Mouse (Mus musculus) kidney, postnatal 10 days (tissue): ENCODE measurements around the gene Jag1.

Experiments
- DNase-seq: peaks from one replicate; pipeline ENCODE4 v3.0.0; 2021; ENCODE audit warnings: mixed read lengths

The Jag1 gene

DNA sequence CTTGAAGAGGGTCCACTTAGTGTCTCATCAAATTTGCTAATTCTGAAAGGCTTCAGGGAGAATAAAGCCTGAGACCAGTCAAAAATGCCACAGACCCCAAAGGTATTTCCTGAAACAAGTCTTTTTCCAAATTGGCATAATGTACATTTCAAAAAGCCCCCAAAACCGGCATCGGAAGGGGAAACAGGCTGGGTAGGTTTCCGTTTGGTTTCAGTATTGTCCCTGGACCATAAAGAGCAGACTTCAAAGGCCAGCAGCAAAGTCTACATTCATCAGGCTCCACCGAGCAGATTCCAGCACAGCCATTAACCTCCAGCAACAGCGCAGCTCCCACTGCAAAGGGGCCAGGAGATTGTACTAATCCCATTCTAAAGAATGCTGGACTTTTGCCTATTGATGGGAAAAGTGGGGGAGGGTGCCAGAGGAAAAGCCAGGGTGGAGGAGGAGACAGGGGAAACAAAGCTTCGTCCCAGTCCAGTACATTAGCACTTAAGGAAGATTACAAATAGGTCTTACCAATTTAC lies 17.2 kb downstream of the Jag1 start:
- peak; percentile 31 for DNase-seq

DNA sequence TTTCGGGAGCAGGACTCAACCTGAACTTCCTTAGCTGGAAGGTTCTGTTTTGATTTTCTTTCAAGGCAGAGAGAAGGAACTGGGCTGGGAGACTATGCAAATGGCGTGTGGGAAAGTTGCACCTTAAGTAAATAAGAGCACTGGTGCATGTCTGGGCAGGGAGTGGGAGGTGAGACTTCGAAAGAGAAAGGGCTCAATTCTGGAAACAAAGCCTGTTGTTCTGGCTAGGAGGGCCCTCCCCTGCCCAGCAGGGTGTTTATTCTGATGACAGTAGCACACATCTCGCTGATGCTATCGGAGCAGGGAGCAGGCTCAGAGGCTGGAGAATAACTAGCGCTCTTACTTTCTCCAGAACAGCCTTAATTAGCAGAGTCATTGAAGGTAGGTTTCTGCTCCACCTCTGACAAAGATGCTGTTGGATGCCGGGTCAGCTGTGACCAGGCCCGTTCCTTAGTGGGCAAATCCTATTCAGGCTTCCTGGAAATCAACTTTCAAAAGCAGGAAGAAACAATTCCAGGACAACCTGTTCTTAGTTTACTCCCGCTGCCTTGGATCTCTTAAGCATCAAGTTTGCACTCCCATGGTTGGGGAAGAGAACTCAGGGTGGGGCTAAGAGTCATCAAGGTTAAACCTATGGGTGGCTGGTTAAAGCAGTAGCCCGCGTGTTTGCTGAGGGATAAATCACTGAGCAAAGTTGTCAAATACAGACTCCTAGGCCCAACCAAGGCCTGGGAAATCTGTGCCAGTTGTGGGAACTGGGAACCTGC lies 18.0 kb downstream of the Jag1 start:
- no peak for DNase-seq

GRCm38 (mm10) chr2:137096981-137097460 lies 19.4 kb downstream of the Jag1 start:
- DNase-seq = peak; percentile 31

DNA sequence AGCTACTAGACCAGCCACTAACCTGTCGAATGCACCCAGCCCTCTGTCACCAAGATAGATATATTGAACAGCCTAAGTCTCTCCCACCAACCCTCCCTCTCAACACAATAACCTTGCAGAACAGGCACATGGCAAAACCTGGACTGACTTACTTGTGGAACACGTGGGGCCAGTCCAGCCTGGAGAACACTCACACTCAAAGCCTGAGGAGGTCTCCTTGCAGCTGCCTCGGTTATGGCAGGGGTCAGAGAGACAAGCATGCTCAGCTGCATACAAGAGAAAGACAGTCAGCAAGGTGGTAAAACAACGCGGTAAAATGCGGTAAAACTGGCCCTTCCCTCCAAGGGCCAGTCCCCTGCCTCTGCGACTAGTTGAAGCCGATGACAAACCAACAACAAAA lies 22.1 kb downstream of the Jag1 start:
- no peak for DNase-seq

- DNase-seq = no peak
Measured at GRCm38 (mm10) chr2:137093298-137093630, 23.2 kb downstream of the Jag1 start.

GRCm38 (mm10) chr2:137092523-137093297 lies 23.7 kb downstream of the Jag1 start:
- no peak for DNase-seq

DNA sequence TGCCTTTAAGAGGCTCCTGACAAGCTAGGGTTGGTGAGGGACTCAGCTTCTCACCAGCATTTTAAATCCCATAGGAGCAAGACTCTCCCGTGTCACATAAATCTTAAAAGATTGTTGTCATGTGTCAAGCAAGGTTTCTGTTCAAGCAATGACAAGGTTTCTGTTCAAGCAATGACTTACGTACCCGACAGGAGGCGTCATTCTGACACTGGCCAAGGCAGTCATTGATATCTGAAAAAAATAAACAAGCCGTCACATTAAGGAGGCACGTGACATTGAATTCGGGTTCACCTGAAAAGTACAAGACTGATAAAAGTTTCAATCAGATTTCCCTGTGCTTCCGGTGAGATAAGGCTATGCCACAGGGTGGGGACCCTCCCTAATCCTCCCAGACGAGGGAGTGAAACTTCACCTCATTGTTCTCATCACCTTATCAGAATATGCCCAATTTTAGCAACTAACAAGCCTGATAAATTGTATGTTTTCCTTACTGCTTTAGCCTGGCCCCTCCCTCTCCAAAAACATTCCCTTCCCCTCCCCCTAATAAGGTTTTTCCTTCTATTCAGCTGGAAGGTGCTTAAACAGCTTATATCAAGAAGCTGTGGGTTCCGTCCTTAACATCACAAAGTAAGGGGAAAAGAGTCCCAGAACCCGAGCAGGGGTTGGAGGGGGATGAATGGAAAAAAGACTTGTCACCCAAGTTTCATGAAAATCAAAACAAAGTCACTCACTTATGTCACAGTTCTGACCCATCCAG lies 24.5 kb downstream of the Jag1 start:
- no peak for DNase-seq

DNA sequence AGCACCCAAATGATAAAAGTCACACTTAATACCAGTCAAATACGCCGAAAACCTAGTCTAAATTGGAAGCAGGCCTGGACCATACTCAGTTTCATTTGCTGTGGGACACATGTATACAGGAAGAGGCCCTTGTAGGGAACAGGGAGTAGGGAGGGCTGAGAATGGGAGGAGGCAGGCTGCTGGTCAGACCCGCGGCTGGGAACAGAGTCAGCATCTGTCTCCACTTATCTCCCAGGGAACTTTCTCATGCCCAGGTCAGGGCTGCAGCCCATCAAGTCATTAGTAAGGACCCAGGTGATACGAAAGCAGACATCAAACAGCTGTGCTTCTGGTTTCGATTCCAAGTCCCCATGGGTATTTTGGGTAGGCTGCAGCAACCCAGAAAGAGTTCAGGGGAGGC lies 28.7 kb downstream of the Jag1 start:
- DNase-seq = no peak

DNA sequence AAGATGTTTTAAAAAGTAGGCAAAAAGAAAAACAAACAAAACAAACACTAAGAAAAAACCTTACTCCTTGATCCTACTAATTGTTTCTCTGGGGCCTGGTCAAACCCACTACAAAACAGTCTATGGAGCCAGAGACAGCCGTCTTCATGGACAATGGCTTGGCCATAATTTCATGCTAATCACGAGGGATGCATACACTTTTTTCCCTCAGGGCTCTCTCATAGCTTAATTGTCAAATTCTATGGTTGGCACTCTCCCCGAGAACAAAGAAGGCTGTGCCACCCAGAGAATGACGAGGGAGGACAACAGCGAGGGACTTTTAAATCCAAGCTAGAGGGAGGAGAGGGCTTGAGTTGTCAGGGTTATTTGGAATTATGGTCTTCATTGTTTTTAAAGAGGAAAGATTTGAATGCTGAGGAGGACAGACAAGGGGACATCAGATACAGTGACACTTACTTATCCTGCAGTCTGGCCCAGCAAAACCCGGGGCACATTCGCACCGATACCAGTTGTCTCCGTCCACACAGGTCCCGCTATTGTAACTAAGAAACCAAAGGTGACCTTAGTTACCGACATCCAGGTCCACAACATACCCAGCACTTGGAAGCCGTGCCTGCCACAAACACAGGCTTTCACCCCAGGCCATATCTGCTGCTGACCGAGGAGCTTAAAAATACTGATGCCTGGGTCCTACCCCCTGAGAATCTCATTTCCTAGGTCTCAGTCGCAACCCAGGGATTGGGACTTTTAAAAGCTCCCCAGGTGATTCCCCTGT lies 29.6 kb downstream of the Jag1 start:
- no peak for DNase-seq

DNA sequence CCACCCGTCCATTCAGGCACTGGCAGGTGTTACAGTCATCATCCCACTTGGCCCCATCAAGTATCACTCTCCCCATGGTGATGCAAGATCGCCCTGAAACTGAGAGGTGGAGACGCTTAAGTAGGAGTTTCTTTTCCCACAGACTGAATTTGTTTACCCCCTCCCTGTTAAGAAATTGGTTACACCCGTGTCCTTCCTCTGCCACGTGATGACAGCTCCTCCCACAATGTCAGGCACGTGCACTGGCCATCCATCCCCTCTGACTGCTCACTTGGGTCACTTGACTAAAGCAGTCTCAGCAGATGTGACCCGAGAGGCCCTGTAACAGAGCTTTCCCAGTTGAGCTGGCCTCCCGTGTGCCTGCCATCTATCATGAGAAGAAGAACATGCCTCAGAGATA lies 31.2 kb downstream of the Jag1 start:
- DNase-seq = no peak

GRCm38 (mm10) chr2:137082896-137083620 lies 33.4 kb downstream of the Jag1 start:
- DNase-seq = peak; percentile 74

DNA sequence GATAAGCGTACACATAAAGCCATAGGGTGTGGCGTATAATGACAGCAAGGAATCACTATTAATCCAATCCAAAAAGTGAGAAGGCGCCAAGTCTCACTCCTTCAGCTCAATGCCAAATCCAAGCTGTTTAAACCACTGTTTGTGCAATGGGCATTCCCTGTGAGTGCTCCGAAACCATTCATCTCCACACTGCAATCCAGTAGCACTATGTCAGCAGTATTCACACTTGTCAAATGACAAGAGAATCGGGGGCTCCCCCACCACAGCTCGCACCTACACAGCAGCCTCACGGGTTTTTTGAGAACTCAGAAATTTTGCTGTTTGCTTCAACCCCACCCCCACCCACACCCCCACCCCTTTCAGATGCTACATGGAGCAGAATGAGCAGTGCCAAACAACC lies 35.4 kb downstream of the Jag1 start:
- DNase-seq = no peak

DNA sequence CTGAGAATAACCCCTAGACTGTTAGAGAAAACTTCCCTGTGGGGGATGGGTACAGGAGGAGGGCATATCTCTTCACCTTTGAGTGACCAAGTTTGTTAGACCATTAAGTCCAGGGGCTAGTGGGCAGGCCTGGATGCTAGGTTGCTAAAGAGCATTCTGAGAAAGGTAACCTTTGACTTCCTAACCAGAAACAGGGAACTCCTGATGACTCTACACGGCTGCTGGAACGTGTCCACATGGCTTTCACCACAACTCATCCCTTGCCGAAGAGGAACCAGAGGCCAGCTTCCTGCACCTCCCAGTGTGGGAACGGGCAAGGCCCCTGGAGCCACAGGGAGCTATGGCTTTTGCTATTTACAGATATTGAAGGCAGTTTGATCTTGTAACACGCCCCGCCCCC lies 36.0 kb downstream of the Jag1 start:
- DNase-seq = peak; percentile 53

DNA sequence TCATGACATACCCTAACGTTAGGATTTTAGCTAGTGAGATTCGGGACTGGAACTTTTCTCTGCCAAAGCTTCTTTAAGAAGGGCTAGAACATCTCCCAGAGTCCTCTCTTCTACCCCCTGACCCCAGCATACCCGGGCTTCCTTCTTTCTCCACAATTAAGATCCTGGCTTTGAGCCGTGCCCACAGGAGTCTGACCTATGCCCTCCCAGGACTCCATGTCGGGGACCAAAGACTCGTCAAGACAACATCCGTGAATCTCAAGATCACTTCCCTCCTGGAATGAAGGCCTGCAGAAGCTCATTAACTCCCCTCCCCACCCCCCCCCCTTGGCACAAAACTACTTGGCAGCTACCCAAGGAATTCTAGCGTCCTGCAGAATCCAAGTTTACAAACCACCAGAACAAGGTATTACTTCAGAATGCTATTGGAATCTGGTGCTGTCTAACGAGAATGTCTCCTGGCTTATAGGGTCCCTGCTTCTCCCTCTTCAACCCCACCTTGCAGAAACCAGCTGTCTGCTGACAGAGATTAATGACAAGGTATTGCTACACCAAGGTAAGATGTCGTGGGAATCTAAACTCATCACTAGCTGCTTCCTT lies 36.6 kb downstream of the Jag1 start:
- DNase-seq = peak; percentile 50

DNA sequence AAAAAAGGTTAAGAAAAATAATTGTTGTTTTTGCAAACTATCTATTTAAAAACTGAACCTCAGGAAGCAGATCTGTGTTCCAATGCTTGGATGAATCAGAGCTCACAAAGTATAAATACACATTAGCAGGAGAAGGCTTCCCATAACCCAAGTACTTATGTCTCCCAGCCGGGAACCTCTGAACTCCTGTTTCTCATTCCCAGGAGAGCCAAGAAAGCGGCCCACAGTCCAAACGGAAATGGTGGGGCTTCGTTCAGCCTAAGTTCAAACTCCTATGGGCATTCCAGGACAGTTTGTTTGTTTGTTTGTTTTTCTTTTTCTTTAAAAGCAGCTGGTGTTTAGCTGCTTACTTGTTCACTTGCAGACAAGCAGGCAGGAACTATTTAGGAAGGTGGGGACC lies 37.7 kb downstream of the Jag1 start:
- DNase-seq = peak; percentile 37

DNA sequence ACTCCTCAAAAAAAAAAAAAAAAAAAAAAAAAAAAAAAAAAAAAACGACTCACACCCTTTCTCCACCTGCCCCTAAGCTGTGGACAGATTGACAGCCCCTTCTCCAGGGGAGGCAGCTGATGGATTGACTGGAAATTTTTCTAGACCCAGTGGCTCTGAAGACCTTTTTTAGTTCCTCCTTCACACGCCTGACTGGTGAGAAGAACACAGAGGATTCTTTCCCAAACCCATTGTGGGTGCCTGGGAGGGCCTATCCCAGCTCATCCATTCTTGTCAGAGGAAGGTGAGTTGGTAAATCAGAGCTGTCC lies 42.2 kb downstream of the Jag1 start:
- no peak for DNase-seq

DNA sequence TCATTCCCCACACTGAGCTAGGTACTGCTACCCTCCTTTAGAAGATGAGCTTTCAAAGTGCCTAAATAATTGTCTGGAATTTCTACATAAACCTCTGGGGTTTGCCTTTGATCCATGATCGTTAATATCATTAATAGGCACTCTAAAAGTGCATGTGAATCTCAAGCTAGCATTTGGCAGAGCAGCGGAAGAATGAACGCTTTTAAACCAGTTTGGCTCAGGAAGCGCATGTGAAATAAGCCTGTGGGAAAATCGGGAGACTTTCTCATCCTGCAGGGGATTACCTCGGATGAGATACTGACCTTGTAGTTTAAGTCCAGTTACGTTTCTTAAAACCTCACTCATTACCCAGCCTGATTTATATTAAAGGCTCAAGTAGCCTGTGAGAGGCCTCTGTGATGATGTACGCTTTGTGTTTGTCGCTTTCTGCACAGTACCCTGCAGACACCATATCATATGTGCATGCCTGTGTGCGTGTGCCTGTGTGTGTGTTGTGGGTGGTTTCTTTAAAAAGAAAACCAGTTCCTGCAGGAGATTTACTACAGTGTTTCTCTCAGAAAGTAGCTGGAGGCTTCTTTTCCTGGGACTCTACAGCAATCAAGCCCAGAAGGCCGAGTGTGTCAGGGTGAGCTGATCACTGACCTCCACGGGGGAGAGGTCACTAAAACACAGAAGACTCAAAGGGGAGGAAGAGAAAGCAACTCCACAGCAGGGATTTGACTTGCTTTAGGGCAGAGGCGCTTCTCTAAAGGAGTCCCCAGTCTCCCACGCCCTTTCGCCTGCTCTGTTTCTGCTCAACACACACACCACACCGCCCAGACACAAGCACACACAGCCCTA lies 42.8 kb downstream of the Jag1 start:
- no peak for DNase-seq

DNA sequence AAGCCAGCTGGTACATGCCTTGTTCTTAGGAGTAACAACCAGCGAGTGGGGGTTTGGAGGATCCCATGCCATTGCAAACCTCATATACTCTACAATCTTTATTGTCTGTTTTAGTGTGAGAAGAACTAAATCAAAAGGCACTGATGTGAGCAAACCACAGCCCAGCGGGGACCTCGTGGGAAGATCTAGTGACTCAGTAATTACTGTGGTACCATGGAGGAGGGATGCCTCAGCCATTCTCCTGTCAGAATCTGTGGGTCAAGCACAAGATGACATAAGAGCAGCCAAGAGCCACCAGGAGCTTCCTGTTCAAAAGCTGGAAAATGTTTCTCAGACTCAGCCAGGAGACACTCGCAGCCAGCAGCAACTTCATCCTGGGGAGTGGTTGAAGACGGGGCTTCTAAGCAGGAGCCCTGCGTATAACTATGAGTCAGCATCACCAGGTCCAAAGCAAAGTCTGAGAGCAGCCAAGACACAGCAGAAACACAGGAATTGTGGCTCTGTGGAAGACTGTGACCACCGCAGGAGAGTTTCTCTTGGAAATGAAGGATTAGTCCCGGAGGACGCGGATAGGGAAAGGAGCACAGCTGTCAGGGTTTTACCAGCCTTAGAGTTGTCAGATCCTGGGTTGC lies 48.8 kb downstream of the Jag1 start:
- DNase-seq = no peak

GRCm38 (mm10) chr2:137064513-137064912 lies 51.9 kb downstream of the Jag1 start:
- no peak for DNase-seq

- DNase-seq = no peak
Measured at GRCm38 (mm10) chr2:137063829-137064228, 52.6 kb downstream of the Jag1 start.
